Mouse (Mus musculus): ENCODE results near the gene Bhlha15.

Gene Bhlha15

DNA sequence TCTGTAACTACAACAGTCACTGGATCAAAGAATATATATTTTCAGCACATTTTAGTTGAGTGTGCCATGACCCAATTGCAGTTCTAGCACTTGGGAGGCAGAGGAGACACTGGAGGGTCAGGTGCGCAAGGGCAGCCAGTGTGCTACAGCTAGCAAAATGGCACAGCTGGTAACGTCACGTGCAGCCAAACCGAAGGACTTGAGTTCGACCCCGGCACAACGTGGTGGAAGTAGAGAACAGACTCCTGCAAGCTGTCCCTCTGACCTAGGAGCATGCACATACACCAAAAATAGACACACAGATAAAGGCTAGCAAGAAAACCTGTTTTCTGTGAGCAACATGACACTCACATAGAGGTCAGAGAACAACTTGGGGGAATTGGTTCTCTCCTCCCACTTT lies 759 bp upstream of the Bhlha15 start:
- no peak for DNase-seq (ENCODE audit: extremely low spot score)

- DNase-seq (ENCODE audit: extremely low spot score) = peak; percentile 51
These were observed 940 bp downstream of the Bhlha15 start for GRCm38 (mm10) chr5:144191026-144191425.

DNA sequence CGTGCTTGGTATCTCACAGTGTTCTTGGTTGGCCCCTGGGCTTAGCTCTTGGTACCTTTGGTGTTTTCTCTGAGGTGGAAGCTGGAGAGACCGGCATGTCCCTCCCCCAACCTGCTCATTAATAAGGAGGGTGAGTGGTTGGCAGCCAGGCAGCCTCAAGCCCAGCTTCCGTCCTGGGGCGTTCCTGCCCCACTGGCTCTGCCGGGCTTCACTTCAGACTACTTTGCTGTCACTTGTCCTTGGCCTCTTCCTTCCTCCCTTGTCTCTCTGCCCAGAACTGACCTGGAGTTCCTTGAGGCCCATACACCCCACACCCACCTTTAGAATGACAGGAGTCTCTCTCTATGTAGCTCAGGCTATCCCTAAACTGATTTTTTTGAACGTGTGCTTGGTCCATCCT lies 2.6 kb downstream of the Bhlha15 start:
- no peak for DNase-seq (ENCODE audit: extremely low spot score)

GRCm38 (mm10) chr5:144194416-144194815 lies 4.3 kb downstream of the Bhlha15 start:
- no peak for DNase-seq (ENCODE audit: extremely low spot score)

DNA sequence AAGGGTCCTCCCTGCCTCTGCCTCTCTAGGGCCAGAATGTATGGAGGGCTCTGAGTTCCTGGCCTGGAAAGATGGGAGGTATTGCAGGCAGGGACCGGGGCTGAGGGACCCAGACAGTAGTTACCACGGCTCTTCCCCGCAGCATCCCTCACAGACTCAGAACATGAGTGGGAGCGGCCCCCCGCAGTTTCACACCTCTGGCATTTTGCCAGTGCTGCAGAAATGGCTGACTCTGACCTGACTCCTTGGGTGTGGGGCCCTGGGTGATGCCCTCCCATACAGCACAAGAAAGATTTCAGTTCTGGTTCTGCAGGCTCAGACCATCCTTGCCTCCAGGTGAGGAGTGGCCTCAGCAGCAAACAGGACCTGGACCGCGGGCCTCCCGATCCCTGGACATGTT lies 5.5 kb downstream of the Bhlha15 start:
- DNase-seq (ENCODE audit: extremely low spot score) = no peak

DNA sequence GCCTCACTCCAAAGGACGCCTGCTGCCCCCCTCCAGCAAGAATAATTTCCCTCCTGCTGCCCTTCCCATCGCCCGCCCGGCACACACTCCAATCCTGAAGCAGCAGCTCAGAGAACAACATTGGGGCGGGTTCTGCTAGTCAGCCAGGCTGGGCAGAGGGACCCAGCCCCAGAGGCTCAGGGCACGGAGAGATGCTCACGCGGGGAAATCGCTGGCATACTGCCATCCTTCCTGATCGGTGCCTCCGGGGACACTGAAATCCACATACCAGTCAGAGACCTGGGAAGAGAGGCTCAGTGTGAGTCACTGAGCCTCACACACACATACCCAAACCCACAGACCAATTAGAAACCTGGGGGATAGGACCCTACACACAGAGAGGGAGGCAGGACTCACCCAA lies 10.5 kb downstream of the Bhlha15 start:
- DNase-seq (ENCODE audit: extremely low spot score) = no peak

GRCm38 (mm10) chr5:144202430-144202829 lies 12.3 kb downstream of the Bhlha15 start:
- no peak for DNase-seq (ENCODE audit: extremely low spot score)

GRCm38 (mm10) chr5:144203398-144203959 lies 13.4 kb downstream of the Bhlha15 start:
- no peak for DNase-seq (ENCODE audit: extremely low spot score)

GRCm38 (mm10) chr5:144204303-144204702 lies 14.2 kb downstream of the Bhlha15 start:
- no peak for DNase-seq (ENCODE audit: extremely low spot score)

DNA sequence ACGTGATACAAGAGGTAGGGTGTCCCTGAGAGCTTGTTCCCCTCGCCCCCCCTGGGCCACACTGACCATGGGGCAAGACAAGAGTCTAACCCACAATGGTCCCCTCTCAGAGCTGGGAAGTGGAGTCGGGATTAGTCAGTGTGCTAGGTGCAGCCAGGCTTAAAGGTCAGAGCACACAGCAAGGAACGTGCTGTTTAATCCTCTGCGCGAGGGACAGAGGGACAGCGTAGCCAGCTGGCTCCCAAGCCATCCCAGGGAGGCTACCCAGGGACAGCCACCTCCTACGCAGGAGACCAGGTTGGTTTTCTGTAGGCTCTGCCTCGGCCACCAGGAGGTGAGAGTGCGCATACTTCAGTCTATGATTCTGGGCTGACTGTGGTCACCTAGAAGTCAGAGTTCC lies 14.8 kb downstream of the Bhlha15 start:
- no peak for DNase-seq (ENCODE audit: extremely low spot score)

GRCm38 (mm10) chr5:144206069-144206468 lies 16.0 kb downstream of the Bhlha15 start:
- no peak for DNase-seq (ENCODE audit: extremely low spot score)

- peak; percentile 41 for DNase-seq (ENCODE audit: extremely low spot score)
These were observed 17.4 kb downstream of the Bhlha15 start for GRCm38 (mm10) chr5:144207478-144207877.

- peak; percentile 63 for DNase-seq (ENCODE audit: extremely low spot score)
These were observed 24.4 kb downstream of the Bhlha15 start for GRCm38 (mm10) chr5:144214453-144214852.

DNA sequence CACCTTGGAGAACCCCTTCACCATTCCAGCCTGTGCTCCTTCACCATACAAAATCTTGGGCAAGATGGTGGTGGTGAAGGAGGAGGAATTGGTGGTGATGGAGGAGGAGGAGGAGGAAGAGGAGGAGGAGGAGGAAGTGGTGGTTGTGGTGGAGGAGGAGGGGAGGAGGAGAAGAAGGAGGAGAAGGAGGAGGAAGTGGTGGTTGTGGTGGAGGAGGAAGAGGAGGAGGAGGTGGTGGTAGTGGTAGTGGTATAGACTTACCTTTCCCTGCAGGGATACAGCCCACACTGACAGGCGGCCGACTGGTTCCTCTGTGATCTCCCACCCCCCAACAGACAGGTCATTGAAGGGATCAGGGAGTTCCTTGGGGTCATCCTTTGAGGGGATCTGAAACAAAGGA lies 25.9 kb downstream of the Bhlha15 start:
- no peak for DNase-seq (ENCODE audit: extremely low spot score)

- DNase-seq (ENCODE audit: extremely low spot score) = no peak
These were observed 28.0 kb downstream of the Bhlha15 start for GRCm38 (mm10) chr5:144218061-144218460.

DNA sequence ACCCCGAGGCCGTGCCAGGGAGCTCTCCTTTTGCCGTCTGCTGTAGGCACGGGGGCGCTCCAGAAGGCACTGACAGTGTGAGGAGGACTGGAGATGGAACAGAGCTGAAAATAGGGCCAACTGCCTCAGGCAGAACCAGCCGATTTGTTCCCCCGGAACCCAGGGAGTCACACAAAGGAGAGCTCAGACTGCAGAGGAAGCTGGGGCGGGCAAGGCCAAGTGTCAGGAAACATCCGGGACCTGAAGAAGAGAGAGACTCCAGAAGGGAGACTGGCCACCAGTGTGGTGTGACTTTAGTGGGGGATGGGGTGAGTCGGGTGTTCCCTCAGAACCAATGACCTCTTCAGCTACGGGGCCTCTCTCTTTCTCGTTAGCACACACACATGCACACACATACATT lies 29.2 kb downstream of the Bhlha15 start:
- DNase-seq (ENCODE audit: extremely low spot score) = peak; percentile 10

DNA sequence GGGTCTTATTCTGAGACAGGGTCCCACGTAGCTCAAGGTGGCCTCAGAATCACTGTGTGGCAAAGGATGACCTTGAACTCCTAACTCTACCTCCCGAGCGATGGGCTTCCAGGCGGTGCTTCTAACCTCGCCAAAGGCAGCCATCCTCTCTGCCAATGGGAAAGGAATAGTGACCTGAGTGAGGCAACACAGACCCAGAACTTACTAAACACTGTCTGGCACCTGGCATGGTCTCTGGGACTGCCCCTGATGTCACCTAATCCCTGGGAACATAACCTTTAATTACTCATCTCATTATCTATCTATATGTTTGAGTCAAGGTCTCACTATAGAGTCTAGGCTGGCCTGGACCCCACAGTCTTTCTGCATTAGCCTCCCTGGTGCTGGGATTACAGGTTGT lies 29.9 kb downstream of the Bhlha15 start:
- no peak for DNase-seq (ENCODE audit: extremely low spot score)

DNA sequence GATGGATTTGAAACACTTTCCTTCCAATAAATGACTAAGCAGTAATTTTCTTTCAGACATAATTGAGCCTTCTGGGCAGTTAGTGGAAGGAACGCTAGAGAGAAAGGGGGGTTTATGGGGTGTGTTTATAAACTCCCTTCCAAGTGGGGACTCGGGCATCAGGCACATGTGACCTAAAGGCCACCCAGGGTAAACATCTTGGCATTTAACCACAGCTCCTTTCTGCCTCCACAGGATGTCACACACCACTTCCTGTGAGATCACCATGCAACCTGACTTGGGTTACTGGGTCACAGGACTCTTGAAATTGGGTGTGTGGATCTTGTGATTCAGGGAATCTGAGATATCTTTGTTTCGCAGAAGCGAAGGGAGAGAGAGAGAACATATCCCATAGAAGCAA lies 31.2 kb downstream of the Bhlha15 start:
- DNase-seq (ENCODE audit: extremely low spot score) = no peak

DNA sequence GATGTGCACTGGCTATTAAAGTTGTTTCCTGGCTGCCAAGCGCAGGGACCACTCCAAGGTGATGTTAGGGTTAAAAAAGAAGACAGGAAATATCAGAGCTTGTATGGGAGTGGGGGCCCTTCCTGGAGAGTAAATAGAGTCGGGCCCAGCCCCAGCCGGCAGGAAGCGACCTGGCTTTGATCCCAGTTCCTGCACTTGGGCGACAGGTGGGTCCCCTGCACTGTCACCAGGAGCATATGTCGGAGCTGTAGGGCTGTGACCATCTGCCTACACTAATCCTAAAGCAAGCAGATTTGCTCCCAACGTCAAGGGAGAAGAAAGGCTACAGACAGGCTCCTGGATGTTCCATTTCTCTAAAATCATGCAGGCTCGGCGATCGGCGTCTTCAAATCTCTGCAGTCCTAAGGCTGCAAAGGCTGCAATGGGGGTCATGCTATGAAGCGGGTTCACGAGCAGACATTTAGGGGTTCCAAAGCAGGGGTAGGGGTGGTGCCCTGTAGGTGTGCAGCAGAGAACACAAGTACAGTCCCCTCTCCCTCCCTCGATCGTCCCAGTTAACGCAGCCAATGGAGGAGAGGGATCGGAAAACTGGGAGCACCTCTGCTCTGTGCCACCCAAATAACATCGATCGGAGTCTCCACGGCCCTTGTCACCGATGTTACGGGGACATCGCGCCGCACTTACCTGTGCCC lies 32.9 kb downstream of the Bhlha15 start:
- DNase-seq (ENCODE audit: extremely low spot score) = no peak

GRCm38 (mm10) chr5:144223503-144223862 lies 33.4 kb downstream of the Bhlha15 start, which contains the start of gene Tecpr1:
Gene Tecpr1, minus strand, starts transcription at chr5:144223615.
- DNase-seq (ENCODE audit: extremely low spot score) = peak; percentile 91

GRCm38 (mm10) chr5:144223899-144224816 lies 34.1 kb downstream of the Bhlha15 start:
- DNase-seq (ENCODE audit: extremely low spot score) = peak; percentile 9

- no peak for DNase-seq (ENCODE audit: extremely low spot score)
These were observed 36.1 kb downstream of the Bhlha15 start for GRCm38 (mm10) chr5:144226220-144226619.

DNA sequence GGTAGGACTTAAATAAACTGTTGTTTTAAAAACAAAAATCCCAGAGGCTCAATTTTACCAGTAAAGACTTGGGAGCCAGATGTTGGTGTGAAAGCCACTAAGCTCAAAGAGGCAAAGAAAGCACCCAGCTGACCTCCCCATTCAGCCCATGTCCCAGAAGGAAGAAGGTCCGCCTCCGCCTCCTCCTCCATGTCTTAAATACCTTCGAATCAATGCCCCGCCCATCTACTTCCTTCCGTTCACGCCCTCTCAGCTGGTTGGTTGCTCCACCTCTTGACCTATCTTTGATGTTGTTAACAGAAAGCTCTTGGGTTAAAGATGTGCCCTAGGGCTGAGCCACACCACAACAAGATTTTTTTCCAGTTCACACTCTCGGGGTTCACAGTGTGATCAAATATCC lies 40.1 kb downstream of the Bhlha15 start:
- DNase-seq (ENCODE audit: extremely low spot score) = no peak
